Mouse (Mus musculus): ENCODE results near the gene Epha8. TPM values are rescaled to one million over a fixed set of nuclear protein-coding genes. Genes with fewer than 3 reads are reported as not detected.

Epha8 gene
- total and polyA plus RNA-seq, 3 experiments = not detected

GRCm38 (mm10) chr4:136980921-136981320 is 24.3 kb upstream of the Epha8 start:
- in situ Hi-C loops (cut with MboI; ENCODE audit: low pct_ligation_motif_present, low pct_unique_long_range_greater_than_20kb, low sequenced_read_pairs) (loop anchor here (5.0 kb wide), 1 partner anchor 84 kb away; the partner anchor contains the start of gene C1qa), dilution Hi-C loops (cut with MboI; ENCODE audit: extremely low pct_ligation_motif_present, extremely low pct_unique_long_range_greater_than_20kb, low sequenced_read_pairs) (no loop called here)
- Histone ChIP-seq H3K27me3 (replicated peaks) (peaks cover 24% of the 10 kb centered on the region), H3K4me2 (ENCODE audit: insufficient read depth, low read depth, poor library complexity, severe bottlenecking) (no peak overlapping the region), H3K79me2 (replicated peaks; ENCODE audit: control insufficient read depth, extremely low read depth, insufficient read depth, poor library complexity, severe bottlenecking) (no peaks in the 10 kb centered on the region), H3K36me3 (replicated peaks in 1 of 2; ENCODE audit: control insufficient read depth in 1 of 2, insufficient read depth in 1 of 2, low read length in 1 of 2) (peaks cover 7 to 50% of the 10 kb centered on the region in 2 experiments), H3K4me1 (ENCODE audit: control insufficient read depth in 1 of 2, insufficient read depth in 2 of 2) (peaks cover 4 to 20% of the 10 kb centered on the region in 2 experiments), H3K9me3 (replicated peaks; ENCODE audit: low read length) (no peaks in the 10 kb centered on the region), H3K9ac (ENCODE audit: insufficient read depth, low read depth) (no peak overlapping the region), H3K27ac (ENCODE audit: insufficient read depth, low read depth) (no peak overlapping the region), H3K4me3 (replicated peaks in 1 of 3; ENCODE audit: low read depth in 2 of 3, low read length in 2 of 3, poor library complexity in 1 of 3) (no peak overlapping the region)
- no peak for DNase-seq (ENCODE audit: extremely low read depth)
- TF ChIP-seq RCOR1 (conservative IDR thresholded peaks at IDR 0.05; ENCODE audit: low read depth, low read length) (no peak), IRF4 (IDR thresholded peaks at IDR 0.05; ENCODE audit: low read depth, low read length) (no peak), MAX (IDR thresholded peaks at IDR 0.05; ENCODE audit: low read length) (no peak), TBP (conservative IDR thresholded peaks at IDR 0.05; ENCODE audit: low read depth, low read length) (no peak)

- H3K27ac ChIP-seq (ENCODE audit: insufficient read depth, low read depth) = no peak overlapping the region
- H3K9ac ChIP-seq (ENCODE audit: insufficient read depth, low read depth) = no peak overlapping the region
- no peak overlapping the region for H3K4me3 ChIP-seq (replicated peaks in 1 of 3; ENCODE audit: low read depth in 2 of 3, low read length in 2 of 3, poor library complexity in 1 of 3)
- peaks cover 0 to 13% of the 10 kb centered on the region in 2 experiments for H3K36me3 ChIP-seq (replicated peaks in 1 of 2; ENCODE audit: control insufficient read depth in 1 of 2, insufficient read depth in 1 of 2, low read length in 1 of 2)
- DNase-seq (ENCODE audit: extremely low read depth) = no peak
- peaks cover 4 to 16% of the 10 kb centered on the region in 2 experiments for H3K4me1 ChIP-seq (ENCODE audit: control insufficient read depth in 1 of 2, insufficient read depth in 2 of 2)
- no peaks in the 10 kb centered on the region for H3K79me2 ChIP-seq (replicated peaks; ENCODE audit: control insufficient read depth, extremely low read depth, insufficient read depth, poor library complexity, severe bottlenecking)
- H3K4me2 ChIP-seq (ENCODE audit: insufficient read depth, low read depth, poor library complexity, severe bottlenecking) = no peak overlapping the region
- no peaks in the 10 kb centered on the region for H3K9me3 ChIP-seq (replicated peaks; ENCODE audit: low read length)
- in situ Hi-C loops (cut with MboI; ENCODE audit: low pct_ligation_motif_present, low pct_unique_long_range_greater_than_20kb, low sequenced_read_pairs) (loop anchor here (10.0 kb wide), 1 partner anchor 312 kb away; no protein-coding TSS in a partner anchor), dilution Hi-C loops (cut with MboI; ENCODE audit: extremely low pct_ligation_motif_present, extremely low pct_unique_long_range_greater_than_20kb, low sequenced_read_pairs) (no loop called here)
- TF ChIP-seq POLR2AphosphoS2 (IDR thresholded peaks at IDR 0.05; ENCODE audit: low read depth, low read length) (no peak), ZMIZ1 (IDR thresholded peaks at IDR 0.05; ENCODE audit: low read depth, low read length) (no peak), POLR2A (IDR thresholded peaks at IDR 0.05; ENCODE audit: low read depth, low read length) (no peak), PAX5 (IDR thresholded peaks at IDR 0.05; ENCODE audit: low read length) (no peak), CHD1 (IDR thresholded peaks at IDR 0.05; ENCODE audit: low read depth, low read length) (no peak), NELFE (IDR thresholded peaks at IDR 0.05; ENCODE audit: low read depth, low read length) (no peak)
- H3K27me3 ChIP-seq (replicated peaks) = peaks cover 60% of the 10 kb centered on the region
These were observed 20.6 kb upstream of the Epha8 start for GRCm38 (mm10) chr4:136977244-136977643.

- DNase-seq (ENCODE audit: extremely low read depth) = peak; percentile 31
- H3K4me2 ChIP-seq (ENCODE audit: insufficient read depth, low read depth, poor library complexity, severe bottlenecking) = no peak overlapping the region
- peaks cover 91% of the 10 kb centered on the region for H3K27me3 ChIP-seq (replicated peaks)
- no peaks in the 10 kb centered on the region for H3K79me2 ChIP-seq (replicated peaks; ENCODE audit: control insufficient read depth, extremely low read depth, insufficient read depth, poor library complexity, severe bottlenecking)
- peaks cover 11 to 24% of the 10 kb centered on the region in 2 experiments for H3K4me1 ChIP-seq (ENCODE audit: control insufficient read depth in 1 of 2, insufficient read depth in 2 of 2)
- TF ChIP-seq NRF1 (IDR thresholded peaks at IDR 0.05; ENCODE audit: low read depth, low read length) (peak; percentile 43; the same call in 1 of the 2 replicates), SMC3 (IDR thresholded peaks at IDR 0.05; ENCODE audit: low read depth, low read length) (peak; percentile 71), RAD21 (IDR thresholded peaks at IDR 0.05; ENCODE audit: low read depth, low read length) (peak; percentile 66), MXI1 (IDR thresholded peaks at IDR 0.05; ENCODE audit: low read depth, low read length) (no peak), IRF4 (IDR thresholded peaks at IDR 0.05; ENCODE audit: low read depth, low read length) (no peak), MAX (IDR thresholded peaks at IDR 0.05; ENCODE audit: low read length) (no peak), ZNF384 (IDR thresholded peaks at IDR 0.05; ENCODE audit: low read depth, low read length) (peak; percentile 40; the same call in 1 of the 2 replicates), CHD2 (IDR thresholded peaks at IDR 0.05; ENCODE audit: low read length) (peak; percentile 14; the same call in 1 of the 2 replicates), CTCF (conservative IDR thresholded peaks at IDR 0.05 in 1 of 2, IDR thresholded peaks at IDR 0.05 in 1 of 2; ENCODE audit: low read depth in 2 of 2, low read length in 2 of 2) (peak; percentile 73 to 82), PAX5 (IDR thresholded peaks at IDR 0.05; ENCODE audit: low read length) (no peak), ZMIZ1 (IDR thresholded peaks at IDR 0.05; ENCODE audit: low read depth, low read length) (no peak)
- no peak overlapping the region for H3K9ac ChIP-seq (ENCODE audit: insufficient read depth, low read depth)
- in situ Hi-C loops (cut with MboI; ENCODE audit: low pct_ligation_motif_present, low pct_unique_long_range_greater_than_20kb, low sequenced_read_pairs) (loop anchor here (10.0 kb wide), 1 partner anchor 306 kb away; no protein-coding TSS in a partner anchor), dilution Hi-C loops (cut with MboI; ENCODE audit: extremely low pct_ligation_motif_present, extremely low pct_unique_long_range_greater_than_20kb, low sequenced_read_pairs) (no loop called here)
- no peak overlapping the region for H3K4me3 ChIP-seq (replicated peaks in 1 of 3; ENCODE audit: low read depth in 2 of 3, low read length in 2 of 3, poor library complexity in 1 of 3)
- H3K27ac ChIP-seq (ENCODE audit: insufficient read depth, low read depth) = no peak overlapping the region
- H3K36me3 ChIP-seq (replicated peaks in 1 of 2; ENCODE audit: control insufficient read depth in 1 of 2, insufficient read depth in 1 of 2, low read length in 1 of 2) = no peaks in the 10 kb centered on the region
- H3K9me3 ChIP-seq (replicated peaks; ENCODE audit: low read length) = peaks cover 5% of the 10 kb centered on the region
These were observed 14.3 kb upstream of the Epha8 start for GRCm38 (mm10) chr4:136970939-136971338.
